Mouse (Mus musculus): ENCODE measurements around the gene Tmeff1.

Gene Tmeff1

GRCm38 (mm10) chr4:48576361-48576760 lies 8.6 kb upstream of the Tmeff1 start:
- DNase-seq = no peak

GRCm38 (mm10) chr4:48577831-48578230 lies 7.1 kb upstream of the Tmeff1 start:
- no peak for DNase-seq

- peak; percentile 17 to 43 for DNase-seq
Observed at GRCm38 (mm10) chr4:48578399-48578798, 6.6 kb upstream of the Tmeff1 start.

GRCm38 (mm10) chr4:48579475-48580110 lies 5.4 kb upstream of the Tmeff1 start:
- DNase-seq = no peak

GRCm38 (mm10) chr4:48581201-48581600 lies 3.8 kb upstream of the Tmeff1 start:
- peak in 1 of 2 experiments; percentile 18 for DNase-seq

GRCm38 (mm10) chr4:48581993-48582392 lies 3.0 kb upstream of the Tmeff1 start:
- DNase-seq = no peak

- DNase-seq = no peak
Observed at GRCm38 (mm10) chr4:48582941-48583340, 2.0 kb upstream of the Tmeff1 start.

GRCm38 (mm10) chr4:48585241-48586098 lies 496 bp downstream of the Tmeff1 start:
- peak; percentile 65 to 70 for DNase-seq

GRCm38 (mm10) chr4:48586099-48586821 lies 1.3 kb downstream of the Tmeff1 start:
- DNase-seq = peak; percentile 23 to 29

- peak in 1 of 2 experiments; percentile 43 for DNase-seq
Observed at GRCm38 (mm10) chr4:48587526-48587925, 2.6 kb downstream of the Tmeff1 start.

GRCm38 (mm10) chr4:48588576-48588975 lies 3.6 kb downstream of the Tmeff1 start:
- no peak for DNase-seq

- DNase-seq = no peak
Observed at GRCm38 (mm10) chr4:48590862-48591261, 5.9 kb downstream of the Tmeff1 start.

GRCm38 (mm10) chr4:48591390-48591789 lies 6.4 kb downstream of the Tmeff1 start:
- no peak for DNase-seq

GRCm38 (mm10) chr4:48592328-48592727 lies 7.4 kb downstream of the Tmeff1 start:
- no peak for DNase-seq

GRCm38 (mm10) chr4:48592844-48593243 lies 7.9 kb downstream of the Tmeff1 start:
- DNase-seq = no peak

- DNase-seq = no peak
Observed at GRCm38 (mm10) chr4:48596111-48596510, 11.1 kb downstream of the Tmeff1 start.

- no peak for DNase-seq
Observed at GRCm38 (mm10) chr4:48605650-48606049, 20.7 kb downstream of the Tmeff1 start.

GRCm38 (mm10) chr4:48609485-48609884 lies 24.5 kb downstream of the Tmeff1 start:
- no peak for DNase-seq

GRCm38 (mm10) chr4:48610251-48610650 lies 25.3 kb downstream of the Tmeff1 start:
- DNase-seq = no peak

GRCm38 (mm10) chr4:48615483-48615882 lies 30.5 kb downstream of the Tmeff1 start:
- no peak for DNase-seq

GRCm38 (mm10) chr4:48617201-48617600 lies 32.2 kb downstream of the Tmeff1 start:
- no peak for DNase-seq

GRCm38 (mm10) chr4:48620121-48620520 lies 35.1 kb downstream of the Tmeff1 start:
- DNase-seq = no peak

- DNase-seq = no peak
Observed at GRCm38 (mm10) chr4:48622246-48622645, 37.3 kb downstream of the Tmeff1 start.
